Mouse (Mus musculus) heart, embryonic 10.5 days (tissue): ENCODE measurements around the gene Itga9. TPM values are rescaled to one million over a fixed set of nuclear protein-coding genes. Genes with fewer than 3 reads are reported as not detected.

Experiments used
- DNase-seq: peaks from one replicate; pipeline ENCODE4 v3.0.0-alpha.2; 2017; ENCODE audit warnings: low spot score
- H3K27ac ChIP-seq: fragments of 300-500 bp; sonication (generic); 2 replicates; pipeline ENCODE4 v1.5.1; 2016; ENCODE audit warnings: mild to moderate bottlenecking
- H3K27me3 ChIP-seq: fragments of 300-500 bp; sonication (generic); 2 replicates; pipeline ENCODE4 v1.6.1; 2016; ENCODE audit warnings: mild to moderate bottlenecking; ENCODE audit not compliant: poor library complexity, insufficient read depth, severe bottlenecking
- H3K36me3 ChIP-seq: fragments of 300-500 bp; sonication (generic); 2 replicates; pipeline ENCODE4 v1.6.1; 2016; ENCODE audit warnings: mild to moderate bottlenecking, moderate library complexity
- H3K4me1 ChIP-seq: fragments of 300-500 bp; sonication (generic); 2 replicates; pipeline ENCODE4 v1.6.1; 2016; ENCODE audit warnings: mild to moderate bottlenecking
- H3K4me3 ChIP-seq: fragments of 300-500 bp; sonication (generic); 2 replicates; pipeline ENCODE4 v1.5.1; 2016; ENCODE audit warnings: mild to moderate bottlenecking, moderate library complexity
- H3K9me3 ChIP-seq: fragments of 300-500 bp; sonication (generic); 2 replicates; pipeline ENCODE4 v1.6.1; 2016; ENCODE audit warnings: mild to moderate bottlenecking, moderate library complexity
- WGBS: fragments of 180-500 bp; shearing (Covaris S2); methylation state at CpG from one replicate; pipeline ENCODE4 v1.1.7; 2016; 5-methylcytosine and 5-hydroxymethylcytosine counted together
- polyA plus RNA-seq: library from polyadenylated mRNA; unstranded; fragments of >200 nt; fragmentation: Nextera tagmentation; extraction: Ambion mirVana; gene quantifications from 2 replicates; pipeline ENCODE4 v1.2.1, GENCODE M21; 2016

The Itga9 gene
- polyA plus RNA-seq, 1 experiment from 2014 or later: 8.9 TPM

DNA sequence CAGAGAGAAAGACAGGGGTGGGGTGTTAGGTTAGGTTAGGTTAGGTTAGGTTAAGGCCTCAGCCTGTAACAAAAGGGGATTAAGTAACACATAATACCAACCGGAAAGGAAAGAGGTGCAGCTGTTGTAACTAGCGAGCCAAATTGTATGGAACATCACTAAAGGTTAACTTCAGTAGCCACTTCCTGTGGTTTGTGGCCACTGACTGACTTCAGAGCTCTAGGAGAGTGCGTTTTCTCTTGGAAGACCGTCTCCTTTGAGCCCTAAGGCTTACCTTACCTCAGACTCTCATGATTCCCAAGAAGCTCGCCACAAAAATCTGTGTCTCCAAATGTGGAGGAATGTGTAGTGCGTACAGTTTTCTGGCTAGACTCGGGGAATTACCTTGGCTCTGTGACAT lies 144.3 kb downstream of the Itga9 start:
- 87% methylated on average over 7 of the region's 7 CpGs for WGBS
- Histone ChIP-seq H3K9me3 (no peaks in the 10 kb centered on the region), H3K27ac (no peak overlapping the region), H3K4me1 (no peaks in the 10 kb centered on the region), H3K4me3 (no peak overlapping the region), H3K36me3 (no peaks in the 10 kb centered on the region), H3K27me3 (no peaks in the 10 kb centered on the region)
- DNase-seq: no peak

DNA sequence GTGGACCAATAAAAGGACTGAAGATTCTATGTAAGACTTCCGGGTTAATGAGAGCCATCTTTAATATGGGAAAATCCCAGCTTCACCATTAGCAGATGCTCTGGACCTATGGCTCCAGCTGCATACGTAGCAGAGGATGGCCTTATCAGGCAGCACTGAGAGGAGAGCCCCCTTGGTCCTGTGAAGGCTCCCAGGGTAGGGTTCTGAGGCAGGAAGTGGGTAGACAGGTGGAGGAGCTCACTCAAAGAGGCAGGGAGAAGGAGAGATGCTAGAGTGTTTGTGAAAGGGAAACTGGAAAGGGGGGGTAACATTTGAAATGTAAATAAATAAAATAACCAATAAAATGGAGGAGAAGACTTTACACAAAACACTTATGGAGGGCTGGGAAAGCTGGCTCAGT lies 145.9 kb downstream of the Itga9 start:
- Histone ChIP-seq H3K9me3 (no peaks in the 10 kb centered on the region), H3K4me1 (no peaks in the 10 kb centered on the region), H3K27me3 (no peaks in the 10 kb centered on the region), H3K27ac (no peak overlapping the region), H3K36me3 (no peaks in the 10 kb centered on the region), H3K4me3 (no peak overlapping the region)
- 80% methylated on average over 2 of the region's 2 CpGs for WGBS
- no peak for DNase-seq

DNA sequence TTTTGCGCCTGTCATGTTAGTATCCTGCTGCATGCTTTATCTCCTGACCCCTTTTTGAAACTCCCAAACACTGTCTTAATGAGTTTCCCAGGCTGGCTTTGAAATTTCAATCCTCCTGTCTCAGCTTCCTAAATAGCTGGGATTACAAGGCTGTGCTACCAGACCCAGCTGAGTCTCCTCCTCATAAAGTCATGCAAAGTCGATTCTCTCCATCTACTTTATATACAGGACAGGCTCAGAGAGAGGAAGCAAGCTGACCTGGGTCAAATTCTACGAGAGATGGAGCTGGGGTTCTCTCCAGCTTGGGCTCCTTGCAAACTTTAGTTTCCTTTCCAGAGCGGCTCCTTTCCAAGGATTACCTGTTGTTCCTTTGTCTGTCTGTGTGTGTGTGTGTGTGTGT lies 153.0 kb downstream of the Itga9 start:
- no peak for DNase-seq
- Histone ChIP-seq H3K4me3 (no peak overlapping the region), H3K27me3 (no peaks in the 10 kb centered on the region), H3K9me3 (no peaks in the 10 kb centered on the region), H3K36me3 (no peaks in the 10 kb centered on the region), H3K4me1 (peaks cover 34% of the 10 kb centered on the region), H3K27ac (no peak overlapping the region)
- 63% methylated on average over 4 of the region's 4 CpGs for WGBS

DNA sequence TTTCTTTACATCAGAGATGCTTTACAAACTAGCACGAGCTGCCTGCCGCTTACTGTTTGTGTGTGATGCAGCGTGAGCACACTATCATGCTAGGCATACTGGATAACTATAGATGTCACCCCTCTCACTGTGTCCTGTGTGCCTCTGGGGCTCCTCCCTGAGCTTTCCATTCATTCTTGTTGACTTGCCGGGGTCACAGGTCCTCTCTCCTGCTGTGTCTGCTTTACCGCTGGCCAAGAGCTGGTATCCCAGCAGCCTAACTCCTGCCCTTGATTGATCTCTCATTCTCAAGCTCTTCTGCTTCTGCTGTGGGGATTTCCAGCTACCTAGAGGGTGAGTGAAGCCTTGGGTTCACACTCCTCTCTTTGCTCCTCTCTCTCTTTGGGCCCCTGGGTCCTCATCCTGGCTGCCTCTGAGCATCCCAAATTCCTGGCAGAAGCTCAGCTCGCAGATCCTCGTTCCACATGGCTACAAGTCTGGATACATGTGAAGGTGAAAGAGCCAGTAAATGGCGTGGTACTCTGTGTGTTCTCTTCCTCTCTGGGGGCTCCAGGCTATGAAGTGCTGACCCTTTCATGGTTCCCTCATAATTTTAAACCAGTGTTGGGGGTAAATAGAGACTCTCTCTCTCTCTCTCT lies 155.6 kb downstream of the Itga9 start:
- H3K27me3 ChIP-seq: no peaks in the 10 kb centered on the region
- H3K4me3 ChIP-seq: no peak overlapping the region
- 60% methylated on average over 8 of the region's 8 CpGs for WGBS
- H3K9me3 ChIP-seq: no peaks in the 10 kb centered on the region
- peak overlapping the region; percentile 62 for H3K27ac ChIP-seq
- DNase-seq: no peak
- H3K4me1 ChIP-seq: peaks cover 48% of the 10 kb centered on the region
- H3K36me3 ChIP-seq: no peaks in the 10 kb centered on the region

DNA sequence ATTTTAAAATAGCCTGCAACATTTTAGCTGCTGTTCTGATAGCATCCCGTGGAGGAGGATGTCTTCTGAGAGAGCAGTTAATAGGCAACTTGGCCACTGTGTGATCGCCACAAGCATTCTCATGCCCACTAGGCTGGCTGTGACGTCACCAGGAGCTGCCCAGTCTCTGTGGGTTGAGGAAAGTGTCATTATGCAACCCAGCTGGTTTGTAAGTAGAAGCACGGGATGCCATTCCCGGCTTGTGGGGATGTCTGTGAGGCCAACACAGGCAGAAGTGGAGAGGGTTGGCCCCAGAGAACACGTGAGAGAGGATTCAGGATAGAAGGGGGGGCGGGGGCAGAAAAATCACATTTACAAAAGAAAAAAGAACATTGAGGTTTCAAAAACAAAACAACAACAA lies 156.3 kb downstream of the Itga9 start:
- 50% methylated on average over 7 of the region's 7 CpGs for WGBS
- no peaks in the 10 kb centered on the region for H3K9me3 ChIP-seq
- peaks cover 51% of the 10 kb centered on the region for H3K4me1 ChIP-seq
- 0 out of 2 replicates have a peak overlapping the region, but pooled peaks have one; percentile 62 for H3K27ac ChIP-seq
- no peak for DNase-seq
- H3K4me3 ChIP-seq: no peak overlapping the region
- no peaks in the 10 kb centered on the region for H3K36me3 ChIP-seq
- H3K27me3 ChIP-seq: no peaks in the 10 kb centered on the region

DNA sequence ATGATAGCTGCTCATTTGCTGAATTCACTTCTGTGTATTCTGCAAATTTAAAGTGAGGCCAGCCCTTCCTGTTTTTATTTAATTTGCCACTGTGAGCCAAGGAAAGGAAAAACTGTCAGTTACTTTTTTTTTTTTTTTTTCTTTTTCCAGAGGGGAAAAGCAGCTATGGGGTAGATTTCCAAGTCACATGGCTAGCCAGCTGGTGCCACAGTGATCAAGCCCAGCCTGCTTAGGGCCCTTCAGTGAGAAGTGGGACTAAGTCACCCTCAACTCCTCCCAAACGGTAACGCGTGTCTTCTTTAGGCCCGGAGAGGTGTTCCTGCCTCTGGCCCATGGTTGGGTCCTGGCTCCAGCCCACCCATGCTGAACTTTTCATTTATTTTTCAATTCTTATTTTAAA lies 156.7 kb downstream of the Itga9 start:
- peaks cover 51% of the 10 kb centered on the region for H3K4me1 ChIP-seq
- no peak overlapping the region for H3K27ac ChIP-seq
- H3K4me3 ChIP-seq: no peak overlapping the region
- no peaks in the 10 kb centered on the region for H3K27me3 ChIP-seq
- no peak for DNase-seq
- no peaks in the 10 kb centered on the region for H3K36me3 ChIP-seq
- 79% methylated on average over 4 of the region's 4 CpGs for WGBS
- H3K9me3 ChIP-seq: no peaks in the 10 kb centered on the region

DNA sequence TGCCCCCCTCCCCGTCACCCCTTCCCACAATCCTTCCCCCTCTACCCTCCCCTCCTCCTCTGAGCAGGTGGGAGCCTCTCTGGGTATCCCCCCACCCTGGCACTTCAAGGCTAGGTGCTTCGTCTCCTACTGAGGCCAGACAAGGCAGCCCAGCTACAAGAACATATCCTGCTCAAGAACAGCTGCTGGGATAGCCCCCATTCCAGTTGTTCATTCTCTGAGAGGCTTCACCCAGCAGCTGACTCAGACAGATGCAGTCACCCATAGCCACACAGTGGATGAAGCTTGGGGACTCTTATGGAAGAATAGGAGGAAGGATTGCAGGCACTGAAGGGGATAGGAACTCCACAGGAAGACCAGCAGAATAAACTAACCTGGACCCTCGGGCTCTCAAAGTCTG lies 157.2 kb downstream of the Itga9 start:
- no peaks in the 10 kb centered on the region for H3K36me3 ChIP-seq
- H3K27ac ChIP-seq: no peak overlapping the region
- no peak for DNase-seq
- H3K4me1 ChIP-seq: peaks cover 55% of the 10 kb centered on the region
- no peaks in the 10 kb centered on the region for H3K9me3 ChIP-seq
- no peak overlapping the region for H3K4me3 ChIP-seq
- 77% methylated on average over 3 of the region's 3 CpGs for WGBS
- no peaks in the 10 kb centered on the region for H3K27me3 ChIP-seq

DNA sequence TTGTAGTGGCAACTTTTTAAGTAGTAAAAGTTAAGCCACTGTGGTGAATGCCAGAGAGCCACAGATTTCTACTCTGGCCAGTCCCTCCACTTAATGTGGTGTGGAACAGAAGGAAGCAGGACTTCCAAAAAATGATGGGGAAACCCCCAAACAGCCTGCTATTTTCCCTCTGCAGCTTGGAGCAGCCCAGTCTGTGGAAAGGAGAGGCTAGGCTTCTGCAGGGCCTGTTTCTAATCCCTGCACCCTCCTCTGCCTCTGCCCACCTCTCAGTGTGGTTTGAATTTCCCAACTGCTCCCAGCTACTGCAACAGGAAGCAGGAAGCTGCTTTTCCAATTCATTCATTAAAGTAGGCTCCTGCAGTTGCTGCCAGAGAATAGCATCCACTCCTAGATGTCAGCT lies 158.6 kb downstream of the Itga9 start:
- Histone ChIP-seq H3K4me1 (peaks cover 48% of the 10 kb centered on the region), H3K4me3 (no peak overlapping the region), H3K36me3 (peaks cover 7% of the 10 kb centered on the region; the same call in 1 of the 2 replicates), H3K9me3 (no peaks in the 10 kb centered on the region), H3K27ac (no peak overlapping the region), H3K27me3 (no peaks in the 10 kb centered on the region)
- DNase-seq: no peak

DNA sequence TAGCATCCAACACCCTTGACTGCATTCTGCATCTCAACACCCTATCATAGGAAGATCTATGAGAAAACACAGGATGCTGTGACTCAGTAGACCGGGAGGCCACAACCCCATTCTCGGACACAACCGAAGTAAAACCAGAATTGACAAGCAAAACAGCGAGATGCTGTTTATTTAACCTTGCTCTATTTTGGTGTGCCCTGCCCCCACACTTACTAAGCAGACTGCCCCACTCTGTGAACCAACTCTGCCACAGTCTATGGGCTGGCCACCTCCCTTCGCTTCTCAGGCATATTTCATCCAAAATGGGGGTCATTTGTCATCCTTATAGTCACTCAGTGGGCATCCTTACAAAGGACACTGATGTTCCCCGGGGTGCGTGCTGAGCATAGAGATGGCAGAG lies 160.5 kb downstream of the Itga9 start:
- WGBS: 65% methylated on average over 7 of the region's 7 CpGs

DNA sequence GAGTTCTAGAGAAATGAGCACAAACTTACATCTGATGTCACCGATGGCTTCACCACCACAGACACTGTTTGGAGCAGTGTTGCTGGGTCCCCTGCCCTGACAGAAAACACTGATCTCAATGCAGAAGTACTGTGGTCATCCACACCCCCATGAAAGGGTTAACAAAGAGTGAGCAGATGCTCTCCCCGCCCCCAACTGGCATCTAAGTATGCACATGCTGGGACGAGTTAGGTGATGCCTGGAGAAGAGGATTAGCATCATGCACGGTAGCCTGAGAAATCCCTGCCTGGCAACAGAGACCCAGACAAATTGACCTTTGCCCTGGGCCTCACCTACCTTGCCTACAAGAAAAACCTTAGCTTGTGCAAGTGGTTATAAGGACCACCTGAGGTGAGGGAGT lies 162.1 kb downstream of the Itga9 start:
- Histone ChIP-seq H3K4me3 (no peak overlapping the region), H3K9me3 (no peaks in the 10 kb centered on the region), H3K4me1 (peaks cover 28% of the 10 kb centered on the region), H3K27me3 (no peaks in the 10 kb centered on the region), H3K27ac (no peak overlapping the region), H3K36me3 (peaks cover 7% of the 10 kb centered on the region; the same call in 1 of the 2 replicates)
- DNase-seq: no peak
- 40% methylated on average over 4 of the region's 4 CpGs for WGBS

More for the DNA sequence above, 160.5 kb downstream of the Itga9 start:
- no peak for DNase-seq
- Histone ChIP-seq H3K36me3 (peaks cover 7% of the 10 kb centered on the region; the same call in 1 of the 2 replicates), H3K4me1 (peaks cover 44% of the 10 kb centered on the region), H3K9me3 (no peaks in the 10 kb centered on the region), H3K27me3 (no peaks in the 10 kb centered on the region), H3K27ac (no peak overlapping the region), H3K4me3 (no peak overlapping the region)

DNA sequence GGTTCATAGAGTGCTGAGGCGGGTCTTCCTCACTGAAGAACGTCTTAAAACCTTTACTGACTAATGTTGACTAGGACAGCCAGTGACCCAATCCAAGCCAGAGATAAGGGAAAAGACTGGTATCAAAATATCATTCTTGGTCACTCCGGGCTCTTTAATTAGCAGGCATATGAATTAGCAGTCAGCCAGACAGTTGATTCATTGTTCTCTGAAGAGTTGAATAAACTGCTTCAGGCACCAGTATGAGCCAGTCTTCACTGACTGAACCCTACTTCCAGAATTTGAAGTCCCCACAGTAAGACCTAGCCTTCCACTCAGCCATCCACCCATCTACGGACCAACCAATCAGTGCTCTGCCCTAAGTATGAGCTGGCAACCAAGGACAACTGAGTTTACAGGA lies 163.9 kb downstream of the Itga9 start:
- Histone ChIP-seq H3K9me3 (no peaks in the 10 kb centered on the region), H3K4me3 (no peak overlapping the region), H3K27ac (no peak overlapping the region), H3K27me3 (no peaks in the 10 kb centered on the region), H3K36me3 (peaks cover 11% of the 10 kb centered on the region; the same call in 1 of the 2 replicates), H3K4me1 (peaks cover 35% of the 10 kb centered on the region)
- DNase-seq: no peak
- 73% methylated on average over 4 of the region's 4 CpGs for WGBS

DNA sequence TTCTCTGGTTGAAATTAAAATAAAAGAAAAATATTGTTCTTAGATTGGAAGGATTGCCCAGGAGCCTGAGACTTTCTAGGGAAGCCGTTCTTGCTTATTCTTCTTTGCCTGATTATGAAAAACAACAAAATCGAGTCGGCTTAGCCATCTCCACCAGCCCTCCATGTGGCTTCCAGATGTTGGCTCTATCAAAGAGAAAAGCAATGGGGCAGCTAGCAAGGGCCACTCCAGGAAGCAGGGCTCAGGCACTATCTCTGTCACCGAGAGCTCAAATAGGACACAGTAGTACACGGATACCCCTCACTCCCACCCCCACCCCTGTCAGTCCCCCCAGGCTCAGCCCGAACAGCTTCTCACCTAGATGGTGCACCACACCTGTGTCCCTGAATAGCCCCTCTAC lies 168.2 kb downstream of the Itga9 start:
- Histone ChIP-seq H3K27me3 (no peaks in the 10 kb centered on the region), H3K36me3 (peaks cover 17% of the 10 kb centered on the region; the same call in 1 of the 2 replicates), H3K4me3 (no peak overlapping the region), H3K4me1 (peaks cover 11% of the 10 kb centered on the region; the same call in 1 of the 2 replicates), H3K9me3 (no peaks in the 10 kb centered on the region), H3K27ac (no peak overlapping the region)
- DNase-seq: no peak
- WGBS: 32% methylated on average over 6 of the region's 6 CpGs

DNA sequence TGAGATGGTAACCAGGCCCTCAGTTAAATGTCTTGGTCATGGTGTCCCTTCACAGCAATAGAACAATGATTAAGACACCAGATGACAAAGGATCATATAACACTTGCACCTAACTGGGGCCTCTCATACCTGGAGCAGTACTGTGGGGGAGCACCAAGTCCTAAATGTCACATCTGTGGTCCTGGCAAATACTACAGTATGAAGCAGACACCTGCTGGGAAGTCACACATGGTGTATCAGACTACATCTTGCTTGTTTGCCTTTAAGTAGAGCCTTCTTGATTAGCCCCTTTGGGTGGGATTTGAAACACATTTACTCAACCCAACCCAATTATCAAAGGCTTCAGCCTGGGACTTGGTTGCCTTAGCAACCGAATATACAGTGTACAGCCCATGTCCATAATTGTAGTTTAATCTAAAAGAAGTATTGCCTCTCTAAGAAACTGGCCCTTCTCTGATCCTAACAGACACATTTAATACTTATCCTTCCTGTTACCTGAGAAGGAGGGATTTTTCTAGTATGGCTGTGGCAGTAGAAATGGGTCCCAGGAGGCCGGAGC lies 170.5 kb downstream of the Itga9 start:
- Histone ChIP-seq H3K36me3 (peaks cover 28% of the 10 kb centered on the region; the same call in 1 of the 2 replicates), H3K27me3 (no peaks in the 10 kb centered on the region), H3K9me3 (no peaks in the 10 kb centered on the region), H3K4me3 (no peak overlapping the region), H3K4me1 (peaks cover 11% of the 10 kb centered on the region; the same call in 1 of the 2 replicates), H3K27ac (no peak overlapping the region)
- WGBS: 91% methylated on average over 2 of the region's 2 CpGs
- no peak for DNase-seq
